Mouse (Mus musculus) adrenal gland, postnatal 36 days (tissue): ENCODE data around the gene Dennd2c. TPM values are rescaled to one million over a fixed set of nuclear protein-coding genes. Genes with fewer than 3 reads are reported as not detected.
"Not testable (repeated sequence)": the region's sequence is repeated elsewhere in the genome, so short reads cannot be mapped to it uniquely, and the experiment has no call there.

Experiments
- DNase-seq, 2 experiments: peaks; one replicate each; pipeline ENCODE4 v3.0.0; 2021; ENCODE audit warnings: mixed read lengths in 1 of 2
- total RNA-seq, 2 experiments: library from RNA; stranded (reverse); gene quantifications; 2 replicates each; pipeline ENCODE4 v1.2.3; 2021

Dennd2c gene
- total RNA-seq, 2 experiments from 2014 or later, result 1.5 to 1.7 TPM

DNA sequence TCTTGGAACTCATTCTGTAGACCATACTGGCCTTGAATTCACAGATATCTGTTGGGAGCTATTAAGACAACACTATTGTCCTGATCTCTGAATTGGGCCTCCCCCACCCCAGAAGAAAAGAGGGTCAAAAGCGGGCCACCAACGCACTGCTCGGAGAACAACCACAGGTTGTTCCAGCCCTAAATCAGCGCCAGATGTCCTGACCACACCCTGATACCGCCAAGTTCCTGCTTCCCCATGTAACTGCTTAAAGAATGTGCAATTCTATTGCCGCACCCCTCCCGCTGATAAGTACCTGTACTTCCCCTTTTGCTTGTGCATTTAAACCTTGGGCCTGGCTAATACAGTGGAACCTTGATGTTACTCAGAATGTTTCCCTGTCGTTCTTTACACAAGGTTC is 113.0 kb downstream of the Dennd2c start:
- not testable (repeated sequence) for DNase-seq

Other genes starting within 250 kb of the Dennd2c start
- gene Sycp1, start 166.5 kb upstream of the Dennd2c start, total RNA-seq, result not detected
- not detected for gene Nr1h5, start 138.5 kb upstream of the Dennd2c start, total RNA-seq
- gene Sike1, start 106.9 kb upstream of the Dennd2c start, total RNA-seq, result 10 to 100 TPM; 71.7 to 74.6 TPM
- gene Csde1, start 82.2 kb upstream of the Dennd2c start, total RNA-seq, result 100 to 1,000 TPM; 398 to 439 TPM
- 10 to 100 TPM; 59.2 to 64.6 TPM for gene Nras, start 44.3 kb upstream of the Dennd2c start, total RNA-seq
- gene Ampd1, start 28.6 kb upstream of the Dennd2c start, total RNA-seq, result not detected
- gene Bcas2, start 69.1 kb downstream of the Dennd2c start, total RNA-seq, result 10 to 100 TPM; 55.9 to 56.4 TPM
- 10 to 100 TPM; 33.5 to 43.5 TPM for gene Trim33, start 176.7 kb downstream of the Dennd2c start, total RNA-seq